Mouse (Mus musculus): ENCODE data around the gene Aldh8a1.

Gene Aldh8a1

GRCm38 (mm10) chr10:21411621-21412205 is 34.6 kb downstream of the Aldh8a1 start:
- DNase-seq (ENCODE audit: extremely low read depth, insufficient read length, low spot score), result peak; percentile 63

DNA sequence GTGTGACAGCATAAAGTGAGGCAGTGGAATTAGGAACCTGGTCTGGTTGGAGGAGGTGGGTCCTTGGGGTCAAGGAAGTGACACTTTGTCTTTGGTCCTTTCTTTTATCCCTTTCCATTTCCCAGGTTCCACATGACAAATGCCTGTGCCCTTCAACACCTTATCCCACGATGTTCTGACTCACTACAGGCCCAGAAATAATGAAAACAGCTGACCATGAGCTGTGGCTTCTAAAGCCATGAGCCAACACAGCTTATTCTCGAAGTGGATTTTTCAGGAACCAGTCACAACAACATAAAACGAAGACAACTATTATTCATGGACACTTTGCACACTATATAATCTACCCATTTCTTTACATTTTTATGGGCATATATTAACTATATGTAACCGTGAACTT is 37.9 kb downstream of the Aldh8a1 start:
- no peak for DNase-seq (ENCODE audit: extremely low read depth, insufficient read length, low spot score)

DNA sequence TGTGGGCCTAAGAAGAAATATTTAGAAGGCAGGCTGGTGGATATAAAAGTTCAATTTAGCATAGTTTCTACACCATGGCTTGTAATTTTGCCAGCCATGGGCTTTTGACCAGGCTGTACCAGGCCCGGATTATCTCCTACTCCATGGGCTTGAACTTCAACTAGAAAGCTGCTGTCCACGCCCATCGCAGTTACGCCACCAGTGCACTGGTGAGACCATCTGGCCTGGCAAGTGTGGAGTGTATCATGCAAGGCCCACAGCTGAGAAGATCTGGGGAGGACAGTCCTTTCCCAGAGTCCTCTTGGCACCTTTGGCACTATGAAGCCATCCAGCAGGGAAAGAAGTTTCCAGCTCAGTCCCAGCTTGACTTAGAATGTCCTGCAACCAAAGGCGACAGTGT is 39.1 kb downstream of the Aldh8a1 start:
- DNase-seq (ENCODE audit: extremely low read depth, insufficient read length, low spot score), result no peak

DNA sequence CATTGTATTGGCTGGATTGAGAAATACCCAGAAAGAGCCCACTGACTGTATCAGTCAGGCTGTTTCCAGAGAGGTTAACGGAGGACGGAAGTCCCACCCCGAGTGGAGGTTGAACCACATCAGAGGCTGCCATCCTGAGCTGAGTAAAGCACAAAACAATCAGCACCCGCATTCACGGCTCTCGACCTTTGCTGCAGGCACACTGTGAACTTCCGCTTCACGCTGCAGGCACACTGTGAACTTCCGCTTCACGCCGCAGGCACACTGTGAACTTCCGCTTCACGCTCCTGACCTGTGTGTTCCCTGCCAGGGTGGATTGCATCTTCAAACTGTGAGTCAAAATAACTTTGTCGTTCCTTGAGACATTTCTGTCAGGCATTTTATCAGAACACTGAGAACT is 42.1 kb downstream of the Aldh8a1 start:
- no peak for DNase-seq (ENCODE audit: extremely low read depth, insufficient read length, low spot score)

DNA sequence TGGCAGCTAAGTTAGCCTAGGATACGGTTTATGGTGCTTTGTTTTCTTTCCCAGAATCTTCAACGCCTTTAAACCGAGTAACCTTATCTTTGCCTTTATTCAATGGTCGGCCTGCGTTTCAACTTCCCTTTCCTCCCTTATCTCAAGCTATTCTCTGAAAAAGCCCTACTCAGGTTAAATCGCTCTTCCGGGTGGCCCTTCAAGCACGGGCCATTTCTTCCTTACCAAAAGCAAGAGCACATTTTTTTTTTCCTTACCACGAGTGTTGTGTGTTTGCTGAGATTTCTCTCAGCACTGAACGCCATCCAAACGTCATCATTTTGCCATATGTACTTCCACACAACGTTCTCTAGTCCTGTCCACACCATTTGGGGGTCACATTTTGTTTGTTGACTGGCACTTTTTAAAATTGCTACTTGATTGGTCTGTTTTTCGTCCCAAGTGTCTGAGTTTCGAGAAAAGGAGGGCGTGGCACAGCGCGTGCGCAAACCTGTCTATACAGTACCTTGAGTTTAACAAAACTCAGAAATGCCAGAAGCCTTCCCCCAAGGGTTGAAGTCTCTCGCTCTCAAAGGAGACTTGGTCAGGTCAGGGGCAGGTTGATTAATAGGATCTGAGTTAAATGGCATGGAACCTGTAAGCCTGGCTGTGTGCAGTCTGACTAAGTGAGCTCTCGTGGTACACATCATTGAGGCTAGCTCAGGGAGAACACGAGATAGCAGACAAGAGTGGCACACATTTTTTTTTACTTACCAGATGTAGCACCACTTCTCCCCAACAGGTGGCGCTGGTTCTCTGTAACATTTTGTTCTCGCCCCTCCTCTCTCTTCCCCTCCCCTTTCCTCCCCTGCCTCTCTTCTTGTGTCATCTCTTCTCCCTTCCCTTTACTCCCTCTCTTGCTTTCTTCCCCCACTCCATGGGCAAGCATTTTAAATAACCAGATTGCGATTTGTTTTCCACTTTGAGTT is 43.6 kb downstream of the Aldh8a1 start:
- DNase-seq (ENCODE audit: extremely low read depth, insufficient read length, low spot score), result no peak

GRCm38 (mm10) chr10:21426515-21426914 is 49.4 kb downstream of the Aldh8a1 start:
- DNase-seq (ENCODE audit: extremely low read depth, insufficient read length, low spot score), result no peak

DNA sequence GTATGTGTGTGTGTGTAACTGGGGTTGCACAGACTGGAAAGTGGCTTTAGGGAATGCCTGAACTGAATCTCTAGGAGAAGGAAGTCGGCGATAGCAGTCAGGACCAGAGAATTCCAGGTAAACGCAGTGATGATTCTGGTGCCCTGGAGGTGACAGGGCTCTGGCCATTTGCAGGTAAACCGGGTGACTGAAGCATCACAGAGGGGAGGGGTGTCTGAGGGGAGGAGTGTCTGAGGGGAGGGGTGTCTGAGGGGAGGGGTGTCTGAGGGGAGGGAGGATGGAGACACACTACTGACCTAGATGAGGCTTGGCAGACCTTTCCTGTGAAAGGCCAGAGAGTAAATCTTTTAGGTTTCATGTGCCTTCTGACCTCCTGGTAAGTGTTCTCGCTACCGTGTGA is 50.9 kb downstream of the Aldh8a1 start:
- no peak for DNase-seq (ENCODE audit: extremely low read depth, insufficient read length, low spot score)

GRCm38 (mm10) chr10:21439268-21439667 is 62.2 kb downstream of the Aldh8a1 start:
- DNase-seq (ENCODE audit: extremely low read depth, insufficient read length, low spot score), result no peak

DNA sequence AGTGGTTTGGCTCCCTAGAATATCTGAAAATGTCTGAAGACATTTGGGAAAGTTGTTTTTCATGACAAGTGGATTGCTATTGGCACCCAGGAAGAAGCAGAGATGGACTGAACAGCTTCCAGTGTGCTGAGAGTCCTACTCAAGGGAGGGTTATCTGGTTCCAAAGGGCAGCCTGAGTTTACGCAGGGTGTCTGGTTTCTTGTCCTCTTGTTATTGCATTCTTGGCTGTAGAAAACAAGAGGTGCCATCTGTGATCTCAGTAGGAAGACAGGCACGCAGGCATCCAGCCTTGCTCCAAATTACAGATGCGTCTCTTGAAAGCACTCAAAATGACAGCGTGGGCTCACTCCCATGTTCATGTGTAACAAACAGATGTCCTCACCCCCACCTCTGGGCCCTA is 63.9 kb downstream of the Aldh8a1 start:
- no peak for DNase-seq (ENCODE audit: extremely low read depth, insufficient read length, low spot score)

- no peak for DNase-seq (ENCODE audit: extremely low read depth, insufficient read length, low spot score)
These were observed 64.6 kb downstream of the Aldh8a1 start for GRCm38 (mm10) chr10:21441690-21442089.

DNA sequence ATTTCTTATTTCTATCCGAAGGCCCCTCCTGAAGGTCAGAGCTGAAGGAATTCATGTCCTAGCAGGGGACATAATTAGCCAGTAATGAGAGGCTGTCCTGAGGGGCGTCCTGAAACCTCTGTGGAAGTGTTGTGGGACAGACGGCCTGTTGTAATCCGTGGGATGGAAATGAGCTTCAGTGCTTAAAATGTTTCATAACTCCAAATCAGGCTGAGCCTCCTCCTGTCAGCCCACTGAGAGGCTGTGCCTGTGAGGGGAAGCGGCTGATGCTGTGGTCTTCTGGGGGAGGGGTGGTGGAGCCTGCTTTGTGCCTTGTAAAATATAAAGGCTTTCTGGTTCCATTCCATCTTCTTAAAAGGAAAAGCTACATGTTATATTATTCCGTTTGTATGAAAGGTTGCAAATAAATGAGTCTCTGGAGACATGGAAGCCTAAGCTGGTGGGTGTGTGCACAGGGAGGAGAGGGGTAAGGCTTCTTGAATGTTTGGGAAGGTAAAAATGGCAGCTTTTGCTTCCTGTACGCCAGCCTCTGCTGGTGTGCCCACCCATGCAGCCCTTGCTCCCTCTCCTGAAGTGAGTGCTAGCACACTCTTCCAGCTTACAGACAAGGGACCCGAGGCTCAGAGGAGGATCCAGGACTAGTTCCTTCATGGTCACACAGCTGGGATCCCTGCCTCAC is 66.7 kb downstream of the Aldh8a1 start:
- no peak for DNase-seq (ENCODE audit: extremely low read depth, insufficient read length, low spot score)

- DNase-seq (ENCODE audit: extremely low read depth, insufficient read length, low spot score), result no peak
These were observed 67.3 kb downstream of the Aldh8a1 start for GRCm38 (mm10) chr10:21444410-21444809.

All from 3134 (cell line).